Mouse (Mus musculus) NIH3T3 (cell line): Measurements from ENCODE around the gene Hfe2.
A peak's percentile ranks its signal among the peaks of the same experiment; 100 is the strongest.
"Not testable (repeated sequence)": the region's sequence is repeated elsewhere in the genome, so short reads cannot be mapped to it uniquely, and the experiment has no call there.

ENCODE experiments used
- DNase-seq: peaks from one replicate; pipeline ENCODE4 v3.0.0-alpha.2; 2012; ENCODE audit warnings: low read depth

The Hfe2 gene

DNA sequence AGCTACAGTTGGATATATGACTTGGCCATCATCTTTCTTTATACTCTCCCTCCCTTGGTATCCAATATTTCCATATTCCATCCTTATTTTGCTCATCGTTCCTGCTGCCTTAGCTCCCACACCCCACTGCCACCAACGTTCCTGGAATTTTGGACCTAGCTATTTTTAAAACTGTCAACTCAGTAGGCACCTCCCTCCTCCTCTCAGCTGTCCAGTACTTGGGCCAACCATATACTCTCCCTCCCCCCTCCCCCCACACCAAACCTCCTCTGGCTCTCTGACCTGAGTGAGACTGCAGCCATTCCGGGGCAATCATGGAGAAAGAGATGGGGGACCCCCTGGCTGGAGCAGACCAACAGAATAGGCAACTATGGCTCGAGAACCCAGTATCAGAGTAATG is at the start of gene Hfe2:
TSS of gene Hfe2 (plus strand) at position 259 of the 400 bp plus-strand sequence.
- DNase-seq: no peak

DNA sequence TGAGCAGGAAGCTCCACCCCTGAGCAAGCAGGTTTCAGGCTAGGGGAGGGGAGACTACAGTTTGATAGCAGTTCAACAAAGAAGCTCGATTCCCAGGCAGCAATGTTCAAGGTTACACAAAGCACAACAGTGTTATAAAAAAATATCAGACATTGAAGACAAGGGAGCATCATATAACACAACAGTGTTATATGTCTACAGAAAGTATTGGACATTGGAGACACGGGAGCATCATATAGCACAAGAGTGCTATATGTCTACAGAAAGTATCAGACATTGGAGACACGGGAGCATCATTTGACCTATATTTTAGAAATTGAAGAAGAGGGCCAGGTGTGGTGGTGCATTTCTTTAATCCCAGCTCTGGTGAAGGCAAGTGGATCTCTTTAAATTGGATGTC is 47.9 kb upstream of the Hfe2 start:
- DNase-seq: no peak

DNA sequence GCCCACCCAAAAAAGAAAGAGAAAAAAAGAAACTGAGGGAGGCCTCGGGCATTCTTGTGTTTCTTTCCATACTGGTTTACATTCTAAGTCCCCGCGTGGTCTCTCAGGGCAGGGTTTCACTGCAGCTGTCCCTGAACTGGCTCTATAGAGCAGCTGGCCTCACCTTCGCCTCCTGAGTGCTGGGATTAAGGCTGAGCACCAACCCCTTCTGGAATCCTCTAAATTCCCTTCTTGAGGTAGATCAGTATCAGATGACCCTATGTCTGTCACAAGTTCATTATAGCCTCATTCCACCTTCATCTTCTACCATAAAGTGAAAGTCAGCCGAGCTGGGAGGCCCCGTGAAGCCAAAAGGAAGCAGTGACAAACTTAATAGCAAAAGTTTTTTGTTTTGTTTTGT is 47.4 kb upstream of the Hfe2 start:
- no peak for DNase-seq

DNA sequence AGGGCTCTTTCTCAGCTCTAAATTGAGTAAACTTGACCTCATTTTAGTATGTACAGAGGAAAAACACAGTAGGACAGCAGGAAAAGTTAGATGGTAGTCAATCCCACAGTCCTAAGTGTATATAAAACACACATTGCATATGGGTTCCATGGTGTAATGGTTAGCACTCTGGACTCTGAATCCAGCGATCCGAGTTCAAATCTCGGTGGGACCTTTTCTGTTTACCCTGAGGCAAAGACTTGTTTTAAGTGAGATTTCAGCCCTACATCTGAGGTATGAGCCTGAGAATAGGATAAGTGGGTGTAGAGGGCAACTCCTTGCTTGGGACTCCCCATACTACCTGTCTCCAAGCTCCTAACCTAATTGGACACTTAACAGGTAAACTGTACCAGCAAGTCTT is 45.7 kb upstream of the Hfe2 start:
- peak; percentile 31 for DNase-seq

DNA sequence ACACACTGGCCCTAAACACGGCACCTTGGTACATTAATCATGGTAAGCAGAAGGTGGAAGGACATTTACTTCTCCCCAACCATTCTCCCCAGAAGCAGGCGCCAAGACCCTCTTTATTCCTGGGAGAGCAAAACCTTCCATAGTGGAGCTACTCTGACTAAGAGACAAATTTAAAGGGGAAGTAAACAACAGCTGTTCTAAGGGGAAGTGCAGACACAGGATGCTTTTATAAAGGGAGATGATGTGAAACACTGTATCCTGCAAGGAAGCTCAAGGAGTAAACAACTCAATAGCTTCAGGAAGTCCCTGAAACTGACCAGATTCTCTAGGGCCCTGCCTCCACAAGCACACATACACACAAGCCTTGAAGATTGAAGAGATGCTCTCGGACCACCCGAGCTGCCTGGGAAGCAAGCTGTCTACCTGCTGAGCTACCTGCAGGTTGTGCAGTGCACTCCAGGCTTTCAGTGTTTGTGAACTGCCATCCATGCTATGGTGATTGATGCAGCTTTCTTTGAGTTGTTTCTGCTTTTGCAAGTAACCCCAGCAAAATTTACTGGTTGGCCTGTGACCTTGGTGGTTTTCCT is 44.2 kb upstream of the Hfe2 start:
- no peak for DNase-seq

DNA sequence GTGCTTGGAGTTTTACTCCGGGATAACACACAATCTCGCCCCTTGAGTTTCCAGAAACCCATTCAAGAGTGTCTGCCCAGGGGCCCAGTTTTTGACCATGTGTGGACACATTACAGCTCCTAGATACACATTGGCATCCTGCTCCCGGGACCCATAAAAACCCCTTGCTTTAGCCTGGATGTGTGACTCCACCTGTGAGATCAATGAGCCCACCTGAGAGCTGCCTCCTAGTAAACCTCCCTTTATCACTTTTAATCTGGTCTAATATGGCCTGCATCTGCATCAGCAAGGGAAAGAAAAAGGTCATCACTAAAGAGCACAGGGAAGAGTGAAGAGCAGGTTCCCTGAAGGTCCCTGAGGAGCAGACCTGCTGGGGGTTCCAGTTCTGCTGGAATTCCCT is 43.1 kb upstream of the Hfe2 start:
- DNase-seq: no peak

DNA sequence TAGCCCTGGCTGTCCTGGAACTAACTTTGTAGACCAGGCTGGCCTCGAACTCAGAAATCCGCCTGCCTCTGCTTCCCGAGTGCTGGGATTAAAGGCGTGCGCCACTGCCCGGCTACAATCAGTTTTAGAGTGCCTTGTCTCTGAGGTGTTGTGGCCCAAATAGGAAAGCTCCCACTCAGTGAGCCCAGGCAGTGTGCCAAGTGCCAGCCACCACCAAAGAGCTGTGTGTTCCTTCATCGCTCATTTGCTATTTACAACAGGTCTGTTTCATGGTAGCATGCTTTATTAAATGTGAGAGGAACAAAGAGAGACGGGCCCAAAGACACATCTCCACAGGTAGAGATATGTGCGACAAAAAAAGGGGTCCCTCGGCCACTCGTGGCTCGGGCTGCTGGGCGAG is 42.5 kb upstream of the Hfe2 start:
- DNase-seq: no peak

DNA sequence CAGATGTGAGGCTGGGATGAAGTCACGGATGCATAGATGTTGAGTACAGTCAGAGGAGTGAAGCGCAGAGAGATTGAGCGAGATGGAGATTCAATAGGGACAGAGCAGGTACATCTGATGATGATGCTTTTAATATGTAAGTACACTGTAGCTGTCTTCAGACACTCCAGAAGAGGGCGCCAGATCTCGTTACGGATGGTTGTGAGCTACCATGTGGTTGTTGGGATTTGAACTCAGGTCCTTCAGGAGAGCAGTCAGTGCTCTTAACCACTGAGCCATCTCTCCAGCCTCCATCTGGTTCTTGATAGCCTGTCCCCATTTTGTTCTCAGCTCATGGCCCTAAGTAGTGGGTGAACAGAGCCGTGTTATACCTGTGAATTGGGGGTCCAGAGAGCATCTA is 41.9 kb upstream of the Hfe2 start:
- DNase-seq: not testable (repeated sequence)

DNA sequence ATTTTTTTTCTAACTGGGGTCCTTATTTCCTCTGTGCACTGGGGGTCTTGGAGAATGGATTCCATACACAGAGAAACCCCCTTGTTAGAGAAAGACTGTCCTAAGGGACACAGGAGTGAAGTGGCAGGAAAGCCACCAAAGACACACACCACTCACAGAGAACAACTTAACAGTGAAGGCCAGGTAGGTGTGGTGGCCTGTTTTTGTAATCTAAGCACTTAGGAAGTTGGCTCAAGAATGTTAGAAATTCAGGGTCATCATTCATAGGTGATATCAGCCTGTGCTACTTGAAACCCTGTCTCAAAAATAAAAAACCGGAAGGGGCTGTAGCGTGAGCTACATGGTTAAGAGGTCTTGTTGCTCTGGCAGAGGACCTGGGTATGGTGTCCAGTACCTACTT is 41.0 kb upstream of the Hfe2 start:
- no peak for DNase-seq

DNA sequence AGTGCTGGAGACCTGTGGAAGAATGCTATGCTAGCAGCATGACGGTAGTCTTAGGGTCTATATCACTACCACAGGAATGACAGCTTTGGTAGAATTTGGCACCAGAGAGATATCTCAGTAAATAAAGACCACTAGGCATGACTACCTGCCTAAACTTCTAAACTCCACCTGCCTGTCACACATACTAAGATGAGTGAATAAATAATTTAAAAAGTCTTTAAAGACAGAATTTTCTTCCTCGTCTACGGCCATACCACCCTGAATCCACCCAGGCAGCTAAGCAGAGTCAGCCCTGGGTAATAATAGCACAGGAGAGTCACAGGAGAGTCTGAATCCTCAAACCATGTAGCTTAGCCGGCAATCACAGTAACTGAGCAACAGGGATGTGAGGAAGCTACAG is 40.1 kb upstream of the Hfe2 start:
- DNase-seq: no peak

DNA sequence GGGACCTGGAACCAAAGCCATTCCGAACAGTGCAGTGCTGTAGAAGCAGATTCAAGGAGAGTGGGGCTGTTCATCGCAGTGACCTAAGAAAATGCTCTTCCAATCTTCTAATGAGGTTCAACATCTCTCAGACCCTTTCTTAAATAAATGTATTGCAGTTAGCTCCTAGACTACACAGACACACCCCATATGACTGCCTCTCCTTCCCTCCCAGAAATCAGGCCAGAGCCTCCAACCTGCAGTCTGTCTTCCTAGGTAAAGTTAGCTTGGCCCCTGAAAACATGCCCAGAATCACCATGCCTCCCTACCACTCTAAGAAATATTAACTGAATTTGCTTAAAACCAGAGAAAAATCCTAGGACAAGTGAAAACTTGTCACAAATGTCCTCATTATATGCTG is 39.6 kb upstream of the Hfe2 start:
- no peak for DNase-seq

DNA sequence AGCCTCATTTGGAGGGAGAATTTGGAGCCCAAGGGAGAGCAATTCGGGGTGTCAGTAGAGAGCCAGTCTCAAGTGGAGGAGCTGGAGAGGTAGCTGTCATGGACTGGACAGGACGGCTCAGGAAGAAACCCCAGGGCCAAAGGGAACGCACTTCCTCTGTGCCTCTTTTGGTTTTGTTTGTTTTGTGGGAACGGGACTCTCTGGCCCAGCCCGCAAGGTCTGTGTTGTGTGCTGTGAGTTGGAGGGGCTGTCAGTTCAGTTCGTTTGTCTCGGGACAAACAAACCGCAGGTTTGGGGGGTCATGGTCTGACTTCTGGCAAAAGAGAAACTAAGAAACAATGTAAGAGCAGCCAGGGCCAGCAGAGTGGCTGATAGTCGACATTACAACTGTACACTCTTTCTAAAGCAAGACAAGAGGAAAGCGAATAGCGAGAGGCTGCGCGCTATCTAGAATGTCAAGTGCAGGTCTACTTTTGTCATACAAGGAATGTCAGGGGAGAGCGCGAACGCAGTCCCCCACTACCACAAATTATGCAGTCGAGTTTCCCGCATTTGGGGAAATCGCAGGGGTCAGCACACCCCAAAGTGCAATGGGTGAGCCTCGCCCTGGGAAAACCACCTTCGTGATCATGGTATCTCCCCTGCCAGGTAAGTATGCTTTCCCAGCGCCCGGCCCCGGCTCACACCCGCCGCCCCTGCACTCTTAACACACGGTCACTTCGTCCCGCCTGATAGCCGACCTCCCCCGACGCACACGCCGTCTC is 38.7 kb upstream of the Hfe2 start:
- DNase-seq: not testable (repeated sequence)

DNA sequence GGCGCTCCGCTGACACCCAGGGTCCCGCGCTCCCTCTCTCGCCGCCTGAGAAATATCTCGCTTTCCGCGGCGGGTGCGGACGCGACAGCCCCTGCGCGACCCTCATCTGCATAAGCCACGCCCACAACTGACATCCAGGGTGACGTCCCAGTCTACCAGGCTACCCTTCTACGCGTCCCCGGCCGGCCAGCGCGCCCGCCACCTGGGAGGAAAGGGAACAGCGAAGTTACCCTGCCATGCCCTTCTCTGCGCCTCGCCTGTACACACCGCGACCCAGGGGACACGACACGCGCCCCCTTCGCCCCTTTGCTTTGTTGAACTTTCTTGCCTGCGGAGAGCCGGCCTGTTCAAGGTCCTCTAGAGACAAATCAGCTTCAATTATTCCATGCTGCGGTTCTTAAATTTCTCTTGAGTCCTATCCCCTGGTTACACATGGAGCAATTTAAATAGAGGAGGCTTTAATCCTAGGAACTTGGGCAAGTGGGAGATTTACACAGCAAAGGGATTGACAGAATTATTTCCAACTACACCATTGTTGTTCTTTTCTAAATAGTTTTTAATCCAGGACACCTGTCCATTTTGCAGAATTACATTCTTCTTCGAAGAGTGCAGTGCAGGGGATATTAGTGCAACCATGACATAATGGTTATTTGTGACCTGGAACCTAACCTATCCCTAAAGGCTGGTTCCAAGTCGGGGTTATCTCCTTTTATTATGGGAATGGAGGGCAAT is 38.0 kb upstream of the Hfe2 start:
- DNase-seq: not testable (repeated sequence)

DNA sequence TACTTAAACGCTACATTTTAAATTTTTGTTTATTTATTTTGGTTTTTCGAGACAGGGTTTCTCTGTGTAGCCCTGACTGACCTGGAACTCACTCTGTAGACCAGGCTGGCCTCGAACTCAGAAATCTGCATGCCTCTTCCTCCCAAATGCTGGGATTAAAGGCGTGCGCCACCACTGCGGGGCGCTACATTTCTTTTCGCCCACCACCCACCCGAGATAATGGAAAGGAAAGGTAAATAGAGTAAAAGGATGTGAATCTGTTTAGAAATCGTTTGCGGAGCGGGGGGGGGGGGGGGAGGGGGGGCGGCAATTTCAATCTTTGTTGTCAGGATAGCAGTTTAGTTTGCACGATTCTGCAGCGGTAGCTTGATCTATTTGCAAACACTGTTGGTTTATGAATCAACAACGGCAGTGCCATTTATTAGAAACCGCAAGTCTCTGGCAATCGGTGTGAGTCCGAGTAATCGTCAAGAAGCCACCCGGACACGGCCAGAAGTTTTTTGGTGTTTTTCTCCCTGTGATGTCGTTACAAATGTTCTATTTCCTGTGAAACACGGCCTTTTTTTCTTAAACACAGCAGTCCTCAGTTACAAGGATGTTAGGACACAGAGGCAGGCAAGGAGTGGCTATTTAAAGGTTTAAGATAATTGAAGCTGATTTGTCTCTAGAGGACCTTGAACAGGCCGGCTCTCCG is 37.2 kb upstream of the Hfe2 start:
- peak; percentile 30 for DNase-seq

DNA sequence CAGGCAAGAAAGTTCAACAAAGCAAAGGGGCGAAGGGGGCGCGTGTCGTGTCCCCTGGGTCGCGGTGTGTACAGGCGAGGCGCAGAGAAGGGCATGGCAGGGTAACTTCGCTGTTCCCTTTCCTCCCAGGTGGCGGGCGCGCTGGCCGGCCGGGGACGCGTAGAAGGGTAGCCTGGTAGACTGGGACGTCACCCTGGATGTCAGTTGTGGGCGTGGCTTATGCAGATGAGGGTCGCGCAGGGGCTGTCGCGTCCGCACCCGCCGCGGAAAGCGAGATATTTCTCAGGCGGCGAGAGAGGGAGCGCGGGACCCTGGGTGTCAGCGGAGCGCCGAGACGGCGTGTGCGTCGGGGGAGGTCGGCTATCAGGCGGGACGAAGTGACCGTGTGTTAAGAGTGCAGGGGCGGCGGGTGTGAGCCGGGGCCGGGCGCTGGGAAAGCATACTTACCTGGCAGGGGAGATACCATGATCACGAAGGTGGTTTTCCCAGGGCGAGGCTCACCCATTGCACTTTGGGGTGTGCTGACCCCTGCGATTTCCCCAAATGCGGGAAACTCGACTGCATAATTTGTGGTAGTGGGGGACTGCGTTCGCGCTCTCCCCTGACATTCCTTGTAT is 36.6 kb upstream of the Hfe2 start:
- not testable (repeated sequence) for DNase-seq

DNA sequence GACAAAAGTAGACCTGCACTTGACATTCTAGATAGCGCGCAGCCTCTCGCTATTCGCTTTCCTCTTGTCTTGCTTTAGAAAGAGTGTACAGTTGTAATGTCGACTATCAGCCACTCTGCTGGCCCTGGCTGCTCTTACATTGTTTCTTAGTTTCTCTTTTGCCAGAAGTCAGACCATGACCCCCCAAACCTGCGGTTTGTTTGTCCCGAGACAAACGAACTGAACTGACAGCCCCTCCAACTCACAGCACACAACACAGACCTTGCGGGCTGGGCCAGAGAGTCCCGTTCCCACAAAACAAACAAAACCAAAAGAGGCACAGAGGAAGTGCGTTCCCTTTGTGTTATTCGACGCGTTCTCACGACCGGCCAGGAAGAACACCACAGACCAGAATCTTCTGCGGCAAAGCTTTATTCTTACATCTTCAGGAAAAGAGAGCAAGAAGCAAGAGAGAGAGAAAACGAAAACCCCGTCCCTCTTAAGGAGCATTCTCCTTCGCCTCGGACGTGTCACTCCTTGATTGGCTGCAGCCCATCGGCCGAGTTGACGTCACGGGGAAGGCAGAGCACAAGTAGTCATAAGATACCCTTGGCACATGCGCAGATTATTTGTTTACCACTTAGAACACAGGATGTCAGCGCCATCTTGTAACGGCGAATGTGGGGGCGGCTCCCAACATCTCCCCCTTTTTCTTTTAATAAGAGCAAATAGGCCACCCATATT is 35.9 kb upstream of the Hfe2 start:
- not testable (repeated sequence) for DNase-seq

DNA sequence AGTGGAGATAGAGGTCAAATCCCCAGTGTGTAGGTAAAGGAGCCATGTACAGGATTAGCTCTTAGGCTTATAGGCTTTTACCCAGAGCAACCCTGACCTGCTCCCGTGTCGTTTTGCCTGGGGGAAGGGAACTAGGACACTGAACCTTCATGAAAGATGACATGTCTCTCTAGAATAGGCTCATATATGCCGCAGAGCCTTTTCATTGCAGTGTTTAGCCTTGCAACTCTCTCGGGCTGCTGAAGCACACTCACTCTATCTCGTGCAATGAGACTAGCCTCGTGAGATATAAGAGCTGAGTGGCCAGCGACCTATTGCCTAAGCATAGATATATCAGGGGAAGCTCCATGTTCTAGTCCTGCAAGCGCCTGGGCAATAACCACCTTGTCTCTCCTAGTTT is 35.3 kb upstream of the Hfe2 start:
- not testable (repeated sequence) for DNase-seq

DNA sequence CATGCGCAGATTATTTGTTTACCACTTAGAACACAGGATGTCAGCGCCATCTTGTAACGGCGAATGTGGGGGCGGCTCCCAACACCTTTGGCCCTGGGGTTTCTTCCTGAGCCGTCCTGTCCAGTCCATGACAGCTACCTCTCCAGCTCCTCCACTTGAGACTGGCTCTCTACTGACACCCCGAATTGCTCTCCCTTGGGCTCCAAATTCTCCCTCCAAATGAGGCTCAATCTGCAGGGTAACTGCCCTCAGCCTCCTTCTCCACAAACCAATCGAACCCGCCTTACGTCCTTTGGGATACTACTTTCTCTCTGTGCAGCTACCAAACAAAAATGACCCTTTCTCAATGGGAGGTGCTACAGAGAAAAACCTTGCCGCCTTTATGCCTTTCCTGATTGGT is 30.5 kb upstream of the Hfe2 start:
- DNase-seq: not testable (repeated sequence)

DNA sequence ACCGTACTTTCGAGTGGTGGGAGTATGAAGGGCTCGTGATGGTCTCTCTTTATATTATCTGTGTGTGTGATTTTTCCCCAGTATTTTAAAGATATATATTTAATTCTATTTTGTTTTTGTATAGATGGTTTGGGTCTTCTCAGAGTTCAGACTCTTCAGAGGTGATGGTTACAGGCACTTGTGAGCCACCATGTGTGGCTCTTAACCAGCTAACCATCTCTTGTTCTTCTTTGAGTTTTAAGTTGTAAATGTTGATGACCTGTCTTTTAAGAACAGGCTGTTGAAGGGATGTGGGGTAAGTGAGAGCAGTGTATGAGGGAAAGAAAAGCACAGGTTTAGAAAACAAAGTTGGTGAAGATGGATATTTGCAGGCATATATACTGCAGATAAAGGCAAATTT is 30.1 kb upstream of the Hfe2 start:
- no peak for DNase-seq

DNA sequence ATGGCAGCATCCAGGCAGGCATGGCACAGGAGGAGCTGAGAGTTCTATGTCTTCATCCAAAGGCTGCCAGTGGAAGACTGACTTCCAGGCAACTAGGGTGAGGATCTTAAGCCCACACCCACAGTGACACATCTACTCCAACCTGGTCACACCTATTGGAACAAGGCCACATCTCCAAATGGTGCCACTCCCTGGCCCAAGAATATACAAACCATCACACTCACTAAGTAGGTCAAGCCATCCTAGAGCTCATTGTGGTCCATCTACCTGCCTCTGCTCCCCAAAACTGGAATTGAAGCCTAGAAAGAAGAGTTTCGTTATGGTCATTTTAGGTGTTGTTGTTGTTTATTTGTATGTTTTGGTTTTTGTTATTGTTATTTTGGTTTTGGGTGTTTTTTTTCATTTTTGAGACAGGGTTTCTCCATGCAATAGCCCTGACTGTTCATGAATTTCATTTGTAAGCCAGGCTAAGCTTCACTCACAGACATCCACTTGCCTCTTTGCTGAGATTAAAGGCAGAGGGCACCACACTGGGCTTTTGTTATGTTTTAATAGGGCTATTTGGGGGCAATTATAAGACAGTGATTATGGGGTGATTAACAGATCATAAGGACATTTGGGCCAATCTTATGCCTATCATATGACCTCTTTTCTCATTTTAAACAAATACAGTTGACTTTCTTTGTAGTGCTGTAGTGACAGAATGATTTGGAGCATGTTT is 29.3 kb upstream of the Hfe2 start:
- DNase-seq: peak; percentile 6

DNA sequence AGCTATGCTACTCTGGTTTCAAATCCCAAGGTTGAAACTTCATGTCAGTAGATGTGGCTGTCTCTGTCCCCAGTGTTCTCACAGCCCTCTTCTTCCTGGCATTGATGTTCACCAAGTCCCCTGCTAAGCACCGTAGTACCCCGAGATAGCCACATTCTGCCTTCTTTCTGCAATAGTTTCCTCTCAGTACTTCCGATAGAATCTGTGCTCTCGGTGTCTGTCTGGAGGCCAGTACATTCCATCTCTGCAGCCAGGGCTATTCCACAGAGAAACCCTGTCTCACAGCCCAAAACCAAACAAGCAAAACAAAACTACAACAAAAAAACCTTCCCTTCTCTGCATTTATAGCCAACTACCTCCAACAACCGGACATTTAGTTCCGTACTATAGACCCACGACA is 28.8 kb upstream of the Hfe2 start:
- DNase-seq: peak; percentile 8
